Mouse (Mus musculus): ENCODE data around the gene Paqr9.

Gene Paqr9

DNA sequence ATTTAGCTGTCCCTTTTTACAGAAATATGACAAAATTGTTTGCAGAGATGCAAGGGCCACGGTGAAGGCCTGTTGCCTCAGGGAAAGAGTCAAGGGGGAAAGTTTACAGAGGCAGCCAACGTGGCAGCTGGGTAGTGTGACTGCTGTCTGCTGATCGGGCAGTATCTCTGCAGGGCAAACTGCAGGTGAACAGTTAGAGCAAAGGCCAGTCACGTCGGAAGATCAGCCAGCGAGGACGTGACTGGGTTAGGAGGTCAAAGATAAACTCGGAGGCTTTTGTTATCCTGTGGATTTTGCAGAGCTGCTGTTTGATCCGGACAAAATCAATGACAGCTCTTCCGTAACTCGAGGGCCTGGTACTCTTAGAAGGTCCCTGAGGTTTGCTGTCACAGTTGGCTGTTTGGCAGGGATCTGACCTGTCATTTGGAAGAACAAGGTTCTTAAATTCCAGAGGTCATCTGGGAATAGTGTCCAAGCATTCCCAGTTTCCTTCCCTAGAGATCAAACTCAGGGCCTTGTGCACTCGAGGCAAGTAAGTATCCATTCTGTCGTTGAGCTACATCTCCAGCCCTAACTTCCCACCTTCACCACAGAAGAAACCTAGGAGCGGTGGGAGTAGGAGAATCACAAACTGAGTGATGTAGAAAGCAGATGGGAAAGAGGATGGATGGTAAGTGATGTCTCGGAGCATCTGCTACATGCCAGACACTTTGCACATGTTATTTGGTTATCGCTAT is 21.7 kb downstream of the Paqr9 start:
- no peak for DNase-seq

DNA sequence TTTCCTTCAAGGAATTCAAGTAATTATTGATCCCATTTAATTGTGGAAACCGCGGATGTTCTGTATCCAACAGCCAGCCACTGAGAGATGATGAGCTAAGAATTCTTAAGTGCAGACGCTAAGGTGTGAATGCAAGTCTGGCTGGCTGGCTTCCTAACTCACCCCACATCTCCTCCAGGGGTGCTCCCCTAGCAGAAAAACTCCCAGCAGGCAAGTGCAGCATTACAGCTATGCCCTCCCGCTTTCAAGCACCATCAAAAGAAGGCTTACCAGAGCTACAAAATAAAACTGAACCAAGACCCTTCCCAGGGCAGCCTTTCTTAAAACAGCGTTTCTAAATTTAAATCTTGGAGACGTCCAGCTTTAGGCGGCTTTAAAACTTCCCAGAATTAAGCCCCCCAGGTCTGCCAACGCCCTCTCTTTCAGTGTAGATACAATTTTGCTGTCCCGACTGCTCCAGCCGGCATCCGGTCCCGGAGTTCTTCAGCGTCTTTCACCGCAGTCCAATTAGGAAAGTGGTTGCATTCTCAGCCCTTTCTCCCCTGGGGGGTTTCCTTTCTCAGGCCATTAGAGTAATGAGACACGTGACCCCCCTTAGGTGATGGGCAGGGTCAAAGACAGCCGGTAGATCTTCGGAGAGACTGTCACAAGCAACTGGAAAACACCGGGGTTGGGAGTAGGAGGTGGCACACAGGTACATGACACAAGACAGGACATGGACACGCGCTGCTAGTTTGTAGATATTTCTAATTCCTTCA is 22.5 kb downstream of the Paqr9 start:
- DNase-seq = no peak

DNA sequence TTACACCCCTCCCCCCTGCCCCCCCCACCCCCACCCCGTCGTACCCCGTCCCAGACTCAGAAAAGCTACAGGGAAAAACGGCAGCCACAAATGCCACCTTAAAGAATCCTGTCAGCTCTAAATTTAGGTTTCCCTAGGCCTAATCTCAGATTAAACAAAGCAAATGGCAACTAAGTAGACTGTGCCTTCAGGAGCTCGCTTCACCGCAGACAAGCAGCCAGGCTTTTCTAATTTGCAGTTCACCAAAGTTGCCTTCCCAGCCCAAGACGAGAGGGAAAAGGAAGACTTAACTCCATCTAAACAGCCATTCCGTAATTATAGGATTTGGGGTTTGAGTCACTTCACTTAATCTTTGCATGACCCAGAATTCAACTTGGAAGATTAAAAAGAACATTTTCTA is 23.1 kb downstream of the Paqr9 start:
- no peak for DNase-seq

DNA sequence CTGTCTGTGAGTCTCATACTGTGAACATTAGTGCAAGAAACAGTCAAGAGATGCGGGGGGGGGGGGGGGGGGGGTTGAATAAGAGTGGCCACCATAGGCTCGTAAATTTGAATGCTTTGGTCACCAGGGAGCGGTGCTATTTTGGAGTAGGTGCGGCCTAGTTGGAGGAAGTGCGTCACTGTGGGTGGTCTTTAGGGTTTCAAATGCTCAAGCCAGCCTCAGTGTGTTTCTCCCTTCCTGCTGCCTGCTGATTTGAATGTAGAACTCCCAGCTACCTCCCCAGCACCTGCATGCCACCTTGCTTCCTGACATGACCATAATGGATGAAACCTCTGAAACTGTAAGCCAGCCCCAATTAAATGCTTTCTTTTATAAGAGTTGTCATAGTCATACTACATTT is 26.6 kb downstream of the Paqr9 start:
- no peak for DNase-seq

DNA sequence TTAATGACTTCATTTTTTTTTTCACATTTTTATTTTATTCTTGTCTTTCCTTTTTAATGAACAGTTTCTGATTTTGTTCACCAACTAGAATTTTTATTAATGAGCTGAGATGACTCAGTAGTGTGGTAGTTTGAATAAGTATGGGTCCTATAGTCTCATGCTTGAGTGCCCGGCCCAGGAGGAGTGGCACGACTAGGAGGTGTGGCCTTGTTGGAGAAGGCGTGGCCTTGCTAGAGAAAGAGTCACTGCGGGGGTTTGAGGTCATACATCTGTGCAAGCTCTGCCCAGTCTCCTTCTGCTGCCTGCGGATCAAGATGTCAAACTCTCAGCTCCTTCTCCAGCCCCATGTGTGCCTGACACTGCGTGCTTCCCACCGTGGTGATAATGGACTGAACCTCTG is 28.6 kb downstream of the Paqr9 start:
- no peak for DNase-seq

DNA sequence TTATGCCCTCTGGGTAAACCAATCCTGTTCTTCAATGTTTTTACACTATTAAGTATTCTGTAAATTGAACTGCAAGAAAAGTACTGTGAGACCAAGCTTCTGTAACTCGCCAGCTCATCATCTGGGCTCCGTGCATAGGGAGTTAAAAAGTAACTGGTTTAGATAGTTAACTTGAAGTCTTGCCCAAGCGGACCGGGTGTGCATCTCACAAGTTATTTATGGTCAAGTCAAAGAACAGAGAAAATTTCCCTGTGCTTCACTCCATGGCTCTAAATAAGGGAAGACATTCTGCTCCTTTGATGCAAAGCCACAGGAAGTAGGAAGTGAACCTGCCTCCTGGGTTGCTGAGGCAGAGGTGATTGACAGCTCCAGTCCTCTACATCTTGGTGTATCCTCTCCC is 34.8 kb downstream of the Paqr9 start:
- DNase-seq = no peak

DNA sequence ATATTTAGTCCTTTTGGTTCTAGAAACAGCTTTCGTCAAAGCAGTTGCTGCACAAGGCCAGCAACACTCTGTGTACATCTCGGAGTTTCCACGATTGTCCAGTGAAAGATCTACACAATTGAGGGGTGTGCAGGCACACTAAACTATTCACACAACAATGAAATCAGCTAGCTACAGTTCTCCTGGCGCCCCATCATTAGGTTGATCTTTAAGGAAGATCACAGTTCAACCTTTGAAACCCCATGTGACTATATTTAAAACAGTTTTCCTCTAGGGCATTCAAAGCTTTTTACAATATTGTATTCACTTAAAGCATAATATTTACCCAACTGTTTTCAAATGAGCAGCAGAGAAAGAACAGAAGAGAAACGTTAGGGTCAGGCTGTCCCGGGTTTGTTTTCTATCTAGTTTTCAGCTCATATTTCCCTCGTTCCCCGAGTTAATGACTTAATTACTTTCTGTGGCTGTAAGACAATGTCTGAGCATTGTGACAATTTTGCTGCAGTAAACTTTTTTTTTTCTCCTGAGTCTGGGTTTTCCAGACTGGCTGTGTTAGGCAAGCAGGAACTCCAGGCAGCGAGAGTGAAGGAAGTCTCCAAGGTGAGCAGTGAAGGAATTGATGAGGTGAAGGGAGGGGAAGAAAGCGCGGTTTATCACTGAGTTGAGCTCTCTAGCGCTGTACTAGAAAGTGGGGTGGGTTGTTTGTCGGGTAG is 38.2 kb downstream of the Paqr9 start:
- no peak for DNase-seq

DNA sequence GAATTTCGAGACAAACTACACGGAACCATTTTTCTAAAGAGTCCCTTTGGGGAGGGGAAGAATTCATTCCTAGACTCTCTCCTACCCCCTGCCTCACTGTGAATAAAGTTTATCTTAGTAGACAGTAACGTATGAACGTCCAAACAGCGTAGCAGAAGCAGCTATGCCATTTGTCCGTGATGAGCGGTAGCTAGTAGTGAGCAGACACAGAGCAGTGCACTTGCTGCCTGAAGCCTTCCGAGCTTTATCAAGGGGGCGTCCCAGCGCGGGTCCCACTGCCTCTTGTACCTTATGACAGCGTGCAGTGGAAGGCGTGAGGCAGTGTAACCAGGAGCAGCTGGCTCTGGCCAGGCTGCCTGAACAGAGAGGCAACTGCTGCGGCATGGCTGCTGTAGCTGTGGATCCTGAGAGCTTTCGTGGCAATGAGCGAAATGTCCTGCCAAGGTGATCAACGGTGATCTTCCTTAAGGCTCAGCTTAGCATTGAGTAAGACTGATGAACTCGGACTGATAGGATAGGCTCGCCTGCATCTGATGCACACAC is 38.8 kb downstream of the Paqr9 start:
- DNase-seq = no peak

DNA sequence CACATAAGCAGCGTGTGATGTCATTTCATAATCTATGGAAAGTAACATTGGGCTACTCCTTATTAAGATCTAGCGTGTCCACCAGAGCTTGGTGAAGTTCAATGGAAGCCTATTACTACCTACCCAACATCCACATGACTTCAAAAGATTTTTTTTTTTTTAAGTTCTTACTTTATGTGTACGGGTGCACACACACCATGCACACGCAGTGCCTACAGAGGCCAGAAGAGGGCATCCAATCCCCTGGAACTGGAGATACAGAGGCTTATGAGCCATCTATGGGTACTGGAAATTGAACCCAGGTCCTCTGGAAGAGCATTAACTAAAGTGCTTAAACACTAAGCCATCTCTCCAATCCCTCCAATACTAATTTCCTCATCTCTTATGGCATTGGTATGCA is 39.9 kb downstream of the Paqr9 start:
- peak; percentile 14 for DNase-seq

DNA sequence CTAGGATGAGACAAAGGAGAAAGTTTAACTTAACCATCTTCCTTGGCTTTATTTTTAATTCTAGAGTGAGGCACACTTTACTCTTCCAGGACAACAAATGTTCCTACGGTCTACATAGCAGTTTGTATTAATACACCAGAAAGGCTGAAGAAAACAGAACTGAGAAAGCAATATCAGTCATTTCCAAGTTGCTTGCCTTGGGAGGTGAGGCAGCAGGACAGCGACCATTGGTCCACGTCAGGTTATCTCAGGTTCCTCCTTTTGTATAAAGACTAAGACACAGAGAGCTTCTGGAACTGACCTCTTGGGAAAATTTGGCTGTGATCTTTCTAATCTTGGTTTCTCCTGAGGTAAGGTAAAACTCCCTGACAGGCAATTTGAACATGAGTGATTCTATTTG is 43.4 kb downstream of the Paqr9 start:
- no peak for DNase-seq

DNA sequence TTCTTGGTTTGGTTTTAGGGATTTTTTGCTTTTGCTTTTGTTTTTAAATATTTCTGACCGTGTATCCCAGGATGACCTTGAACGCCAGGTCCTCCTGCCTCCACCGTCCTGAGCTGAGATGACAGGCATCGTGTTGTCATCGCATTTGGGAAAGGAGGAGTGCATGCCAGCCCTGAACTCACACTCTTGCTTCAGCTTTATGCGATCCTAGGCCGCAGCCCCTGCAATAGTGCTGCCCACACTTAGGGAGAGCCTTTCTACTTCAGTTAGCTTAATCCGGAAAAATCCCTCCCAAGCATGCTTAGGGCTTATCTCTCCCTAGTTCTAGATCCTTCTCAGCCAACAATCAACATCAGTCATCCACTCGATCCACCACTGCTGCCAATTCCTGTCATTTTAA is 43.9 kb downstream of the Paqr9 start:
- DNase-seq = no peak

DNA sequence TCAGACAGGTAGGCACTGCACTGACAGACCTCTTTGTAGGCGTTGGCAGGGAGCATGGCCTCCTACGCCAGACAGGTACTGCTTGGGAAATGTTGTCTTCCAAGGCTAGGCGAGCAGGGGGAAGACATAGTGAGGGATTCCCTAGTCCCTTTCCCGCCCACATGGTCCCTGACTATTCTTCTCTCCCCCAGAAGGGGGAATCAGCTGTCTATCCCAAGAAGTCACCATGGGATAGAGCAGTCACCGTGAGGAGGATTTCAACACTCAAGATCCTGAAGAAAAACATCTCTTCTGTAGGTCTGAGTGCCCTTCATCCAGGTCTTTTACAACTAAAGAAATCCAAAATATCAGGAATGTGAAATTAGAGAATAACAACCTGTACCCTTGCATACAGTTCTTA is 47.7 kb downstream of the Paqr9 start:
- DNase-seq = no peak

DNA sequence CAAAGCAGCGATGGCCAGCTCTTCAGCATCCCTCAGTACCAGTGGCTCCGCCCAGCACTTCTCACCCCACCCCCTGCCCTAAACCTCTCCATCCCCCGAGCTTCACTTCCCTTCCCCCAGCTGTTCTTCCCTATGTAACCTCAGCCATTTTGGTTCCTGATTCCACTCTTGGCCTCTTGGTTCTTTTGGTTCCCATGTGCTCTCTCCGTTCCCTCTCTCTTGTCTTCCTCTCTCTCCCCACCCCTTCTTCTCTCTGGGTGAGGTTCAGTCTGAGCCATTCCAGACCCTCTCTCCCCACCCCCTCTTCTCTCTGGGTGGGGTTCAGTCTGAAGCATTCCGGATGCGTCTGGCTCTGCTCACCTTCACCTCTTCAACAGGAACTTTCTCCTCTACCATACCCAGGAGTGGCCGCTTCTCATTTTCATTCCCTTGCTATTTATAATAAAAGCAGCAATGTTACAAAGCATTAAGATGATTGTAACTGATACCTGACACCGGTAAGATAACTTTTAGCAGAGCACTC is 52.9 kb downstream of the Paqr9 start:
- DNase-seq = no peak

DNA sequence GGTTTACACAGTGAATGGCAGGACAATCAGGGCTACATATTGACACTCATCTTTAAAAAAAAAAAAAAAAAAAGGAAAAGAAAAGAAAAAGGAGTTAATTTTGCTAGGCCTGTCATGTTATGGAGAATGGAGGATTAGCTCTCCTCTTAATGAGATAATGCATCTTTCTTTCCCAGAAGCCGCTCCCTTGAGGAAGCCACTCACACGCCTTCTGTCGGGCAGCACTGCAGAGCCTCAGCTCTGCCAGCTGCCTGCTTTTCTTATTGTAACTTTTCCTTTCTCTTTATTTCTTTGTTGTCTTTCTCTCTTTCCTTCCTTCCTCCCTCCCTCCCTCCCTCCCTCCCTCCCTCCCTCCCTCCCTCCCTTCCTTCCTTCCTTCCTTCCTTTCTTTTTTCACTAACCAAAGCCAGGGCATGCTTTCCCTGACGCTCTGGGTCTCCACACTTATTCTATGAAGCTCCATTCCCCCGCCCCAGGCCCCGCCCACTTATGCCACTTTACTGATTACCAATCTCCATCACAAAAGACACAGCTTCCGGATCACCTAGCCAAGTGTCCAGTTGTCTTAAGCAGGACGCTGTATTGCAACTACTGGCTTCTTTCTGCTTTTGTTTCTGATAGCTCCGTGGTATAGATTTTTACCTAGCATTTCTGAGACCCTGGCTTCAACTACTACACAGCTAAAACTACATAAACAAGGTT is 54.1 kb downstream of the Paqr9 start:
- DNase-seq = no peak

DNA sequence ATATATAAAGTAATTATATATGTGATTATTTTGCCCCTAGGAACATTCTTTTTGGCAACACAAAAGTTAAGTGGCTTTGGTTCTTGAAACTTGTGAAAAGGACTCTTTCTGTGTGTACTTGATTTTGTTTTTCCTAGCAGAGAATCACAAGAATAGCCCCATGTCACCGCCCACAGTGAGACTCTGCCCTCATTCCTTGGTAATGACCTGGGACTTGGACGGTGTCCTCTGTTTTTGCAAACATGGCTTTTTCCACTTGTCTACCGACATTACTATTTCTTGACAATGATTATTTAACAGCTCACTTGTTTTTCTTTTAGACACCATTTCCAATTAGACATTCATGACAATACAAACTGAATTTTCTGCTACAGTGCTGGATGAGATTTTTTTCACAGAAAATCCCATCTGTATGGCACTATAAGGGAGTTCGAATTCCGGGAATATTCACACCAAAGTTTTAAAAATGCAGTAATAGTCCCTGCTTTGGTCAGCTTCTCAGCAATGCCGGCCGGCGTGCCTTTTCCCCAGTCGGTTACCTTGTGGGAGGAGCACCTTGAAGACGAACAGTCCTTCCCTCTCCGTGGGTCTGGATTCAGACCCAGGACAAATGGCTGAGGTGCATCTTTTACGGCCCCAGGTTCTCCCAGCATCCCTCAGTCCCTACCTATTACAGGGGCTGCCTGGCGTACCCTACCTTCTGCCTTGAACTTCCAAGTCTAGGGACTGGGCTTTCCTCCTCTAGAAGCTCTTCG is 55.6 kb downstream of the Paqr9 start:
- DNase-seq = no peak

DNA sequence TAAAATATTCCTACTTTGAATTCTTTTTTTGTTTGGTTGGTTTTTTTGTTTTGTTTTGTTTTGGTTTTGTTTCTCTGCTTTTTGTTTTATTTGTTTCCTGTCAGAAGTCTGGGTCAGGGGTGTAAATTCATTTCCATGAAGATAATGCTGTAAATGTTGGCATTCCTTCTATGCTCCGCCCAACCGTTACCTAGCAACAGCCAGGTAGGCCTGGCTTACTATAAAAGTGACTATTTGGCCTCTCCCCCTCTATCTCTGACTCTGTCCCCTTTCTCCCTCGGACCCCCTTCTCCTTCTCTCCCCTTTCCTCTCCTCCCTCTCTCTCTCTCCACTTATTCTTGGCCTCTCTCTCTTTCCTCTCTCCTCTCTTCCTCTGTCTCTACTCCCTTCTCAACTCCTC is 56.5 kb downstream of the Paqr9 start:
- no peak for DNase-seq
